Mouse (Mus musculus): ENCODE data around the gene Rex1bd. TPM values are rescaled to one million over a fixed set of nuclear protein-coding genes. Genes with fewer than 3 reads are reported as not detected.
"Not testable (repeated sequence)": the region's sequence is repeated elsewhere in the genome, so short reads cannot be mapped to it uniquely, and the experiment has no call there.

The Rex1bd gene
- total RNA-seq, 2 experiments from 2014 or later: 105 to 109 TPM

DNA sequence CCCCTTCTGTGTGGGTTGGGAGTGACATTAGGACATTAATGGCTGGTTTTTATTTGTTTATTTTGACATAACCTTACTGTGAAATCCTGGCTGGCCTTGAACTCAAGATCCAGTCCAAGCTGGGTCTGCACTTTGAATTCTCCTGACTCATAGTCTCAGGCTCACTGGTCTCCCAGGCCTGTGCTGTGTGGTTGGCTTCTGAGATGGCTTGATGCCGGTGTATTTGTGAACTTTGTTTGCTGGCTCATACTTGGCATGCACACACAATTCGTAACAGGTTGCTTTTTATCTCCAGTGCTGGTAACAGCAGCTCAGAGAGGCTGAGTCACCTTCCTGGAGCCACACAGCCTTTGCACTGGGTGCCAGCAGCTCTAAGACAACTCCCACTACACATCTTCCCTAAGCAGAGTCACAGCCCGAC, 23.2 kb upstream of the Rex1bd start:
- no peak for DNase-seq (ENCODE audit: low spot score in 2 of 2)

DNA sequence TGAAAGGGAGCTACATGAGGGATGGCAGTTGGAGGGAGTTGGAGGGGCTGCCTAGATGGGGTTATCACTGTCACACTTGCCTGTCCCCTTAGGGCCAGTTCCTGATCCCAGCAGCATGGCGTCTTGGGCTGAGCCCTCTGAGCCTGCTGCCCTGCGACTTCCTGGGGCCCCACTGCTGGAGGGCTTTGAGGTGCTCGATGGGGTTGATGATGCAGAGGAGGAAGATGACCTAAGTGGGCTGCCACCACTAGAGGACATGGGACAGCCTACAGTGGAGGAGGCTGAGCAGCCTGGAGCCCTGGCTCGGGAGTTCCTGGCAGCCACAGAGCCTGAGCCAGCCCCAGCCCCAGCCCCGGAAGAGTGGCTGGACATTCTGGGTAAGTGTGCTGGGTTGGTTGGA, 22.7 kb upstream of the Rex1bd start:
- DNase-seq (ENCODE audit: low spot score in 2 of 2): no peak

DNA sequence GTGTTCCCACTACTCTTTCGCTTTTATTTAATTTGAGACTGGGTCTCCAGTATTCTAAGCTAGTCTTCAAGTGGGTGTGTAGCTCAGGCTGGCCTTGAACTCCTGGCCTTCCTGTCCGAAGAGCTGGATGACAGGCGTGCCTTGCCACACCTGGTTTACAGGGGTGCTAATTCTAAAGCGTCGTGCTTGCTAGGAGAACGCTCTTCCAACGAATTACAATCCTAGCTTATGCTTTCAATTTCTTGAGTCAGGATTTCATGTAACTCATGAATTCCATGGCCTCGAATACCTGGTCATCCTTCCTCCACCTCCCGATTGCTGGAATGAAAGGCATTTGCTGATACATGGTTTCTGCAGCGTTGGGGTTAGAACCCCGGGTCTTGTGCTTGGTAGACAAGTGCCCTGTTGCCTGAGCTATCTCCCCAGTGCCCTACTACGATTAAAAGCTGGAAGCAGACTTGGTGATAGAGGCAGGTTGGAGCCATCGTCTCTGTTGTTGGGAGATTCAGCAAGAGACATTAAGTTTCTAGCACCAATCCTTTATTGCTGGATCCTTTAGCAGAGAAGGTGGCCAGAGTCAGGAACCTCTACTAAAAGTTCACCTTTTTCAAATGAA, 21.7 kb upstream of the Rex1bd start:
- DNase-seq (ENCODE audit: low spot score in 2 of 2): no peak

DNA sequence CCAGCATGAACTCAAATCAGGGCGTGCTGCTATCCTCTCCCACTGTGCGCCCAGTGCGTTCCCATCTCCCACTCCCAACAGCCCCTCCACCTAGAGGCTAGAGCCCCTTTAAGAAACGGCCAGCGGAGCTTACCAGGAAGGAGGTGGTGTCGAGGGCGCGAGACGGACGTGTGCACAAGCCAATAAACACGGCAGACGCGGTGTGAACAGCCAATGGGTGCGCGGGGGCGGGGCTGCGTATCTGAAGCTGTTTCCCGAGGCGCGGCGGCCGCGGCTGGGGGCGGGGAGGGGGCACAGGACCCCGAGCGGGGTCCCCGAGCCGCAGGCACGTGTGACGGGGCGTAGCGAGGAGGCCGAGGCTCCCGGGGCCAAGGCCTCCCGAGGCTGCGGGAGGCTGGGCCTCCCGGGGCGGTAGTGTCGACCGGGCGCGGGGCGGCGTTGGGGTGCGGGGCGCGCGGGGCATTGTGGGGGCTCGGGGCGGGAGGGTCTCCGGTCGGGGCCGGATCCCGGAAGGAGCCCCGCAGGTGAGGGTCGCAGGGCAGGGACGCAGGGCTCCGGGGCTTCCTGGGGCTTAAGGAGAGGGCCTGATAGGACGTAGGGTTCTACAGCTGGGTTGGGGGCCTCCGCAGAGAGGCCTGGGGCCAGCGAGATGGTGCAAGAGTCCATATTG, 21.1 kb upstream of the Rex1bd start, which contains the start of the genes Fkbp8 and Kxd1:
TSS of gene Fkbp8 (plus strand) at position 213 of the 670 bp plus-strand sequence.
TSS of gene Kxd1 (minus strand) at position 445 of the 670 bp plus-strand sequence.
- DNase-seq (ENCODE audit: low spot score in 2 of 2): peak; percentile 95 to 99

DNA sequence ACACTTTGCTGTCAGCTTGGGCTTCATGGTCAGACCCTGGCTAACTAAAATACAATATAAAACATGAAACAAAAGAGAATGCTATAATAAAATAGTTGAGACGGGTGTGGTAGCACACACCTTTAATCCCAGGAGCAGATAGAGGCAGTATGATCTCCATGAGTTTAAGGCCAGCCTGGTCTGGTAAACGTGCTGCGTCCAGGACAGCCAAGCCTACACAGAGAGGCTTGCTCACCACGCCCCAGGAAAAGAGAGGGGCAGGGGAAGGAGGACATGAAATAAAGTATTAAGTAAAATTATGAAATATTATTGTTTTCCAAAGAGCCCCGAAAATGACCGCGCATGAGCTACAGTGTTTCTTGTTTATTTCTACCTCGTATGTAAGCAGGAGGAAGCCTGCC, 20.6 kb upstream of the Rex1bd start:
- no peak for DNase-seq (ENCODE audit: low spot score in 2 of 2)

DNA sequence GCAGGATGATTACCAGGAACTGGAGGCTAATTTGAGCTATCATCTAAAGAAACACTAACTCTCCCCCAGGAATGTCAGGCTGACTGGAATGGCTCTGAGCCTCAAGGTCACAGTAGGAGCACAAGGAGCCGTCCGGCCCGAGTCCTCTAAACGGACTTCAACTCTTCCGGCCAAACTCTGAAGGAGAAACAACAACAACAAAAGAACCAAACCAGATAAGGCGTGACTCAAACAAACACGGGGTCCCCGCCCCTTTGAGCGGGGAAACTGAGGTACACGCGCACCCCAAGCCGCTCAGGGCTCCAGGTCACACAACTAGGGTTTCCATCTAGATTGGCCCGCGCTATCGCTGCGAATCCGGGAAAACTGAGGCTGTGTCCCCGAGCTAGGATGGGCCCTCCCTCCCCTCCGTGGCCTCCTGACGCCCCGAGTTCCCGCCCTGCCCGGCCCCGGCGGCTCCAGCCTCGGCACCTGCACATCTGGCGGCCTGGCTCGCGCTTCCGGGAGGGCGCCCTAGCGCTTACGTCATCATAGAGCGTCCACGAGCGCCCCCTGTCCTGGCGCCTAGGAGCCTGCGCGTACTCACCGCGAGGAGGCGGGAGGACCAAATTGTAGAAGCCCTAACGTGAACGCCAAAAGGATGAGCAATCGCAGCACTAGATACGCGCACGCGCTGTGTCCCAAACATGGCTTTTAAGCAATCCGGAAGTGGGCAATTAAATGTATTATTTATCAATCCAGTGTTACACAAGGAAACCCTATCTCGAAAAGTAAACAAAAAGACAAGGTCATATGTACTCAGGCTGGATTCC, 16.2 kb upstream of the Rex1bd start:
- DNase-seq (ENCODE audit: low spot score in 2 of 2): peak; percentile 76 to 90

DNA sequence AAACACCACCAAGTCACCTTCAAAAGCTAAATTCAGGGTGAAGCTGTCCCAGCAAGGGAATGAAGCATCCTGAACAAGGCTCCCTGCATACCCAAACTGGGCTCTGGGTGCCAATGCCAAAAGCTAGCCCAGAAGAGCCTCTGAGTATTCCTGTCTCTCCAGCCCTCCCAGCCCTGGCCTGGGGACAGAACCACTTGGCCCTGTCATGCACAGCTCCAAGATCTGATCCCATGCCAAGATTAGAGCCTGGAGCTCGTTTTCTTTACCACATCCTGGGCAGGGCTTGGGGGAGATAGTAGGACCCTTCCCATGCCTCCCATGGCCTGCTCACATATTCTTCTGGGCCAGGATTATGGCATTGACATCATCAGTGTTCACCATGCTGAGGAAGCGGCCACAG, 13.1 kb upstream of the Rex1bd start:
- DNase-seq (ENCODE audit: low spot score in 2 of 2): no peak

DNA sequence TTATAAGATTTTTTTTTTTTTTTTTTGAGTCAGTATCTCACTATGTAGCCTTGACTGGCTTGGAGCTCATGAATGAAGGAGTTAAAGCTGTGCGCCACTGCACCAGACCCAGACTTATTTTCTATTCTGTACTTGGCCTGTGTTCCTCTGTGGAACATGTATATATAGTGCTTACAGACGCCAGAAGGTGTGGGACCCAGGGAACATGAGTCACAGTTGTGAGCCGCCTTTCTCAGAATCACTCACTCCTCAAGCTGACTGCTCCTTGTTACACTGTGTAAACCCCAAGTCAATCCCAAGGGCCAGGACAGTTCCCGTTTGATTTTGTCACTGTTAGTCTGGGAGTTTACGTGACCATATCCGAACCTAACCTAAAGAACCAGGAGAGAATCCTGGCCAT, 12.5 kb upstream of the Rex1bd start:
- DNase-seq (ENCODE audit: low spot score in 2 of 2): no peak

DNA sequence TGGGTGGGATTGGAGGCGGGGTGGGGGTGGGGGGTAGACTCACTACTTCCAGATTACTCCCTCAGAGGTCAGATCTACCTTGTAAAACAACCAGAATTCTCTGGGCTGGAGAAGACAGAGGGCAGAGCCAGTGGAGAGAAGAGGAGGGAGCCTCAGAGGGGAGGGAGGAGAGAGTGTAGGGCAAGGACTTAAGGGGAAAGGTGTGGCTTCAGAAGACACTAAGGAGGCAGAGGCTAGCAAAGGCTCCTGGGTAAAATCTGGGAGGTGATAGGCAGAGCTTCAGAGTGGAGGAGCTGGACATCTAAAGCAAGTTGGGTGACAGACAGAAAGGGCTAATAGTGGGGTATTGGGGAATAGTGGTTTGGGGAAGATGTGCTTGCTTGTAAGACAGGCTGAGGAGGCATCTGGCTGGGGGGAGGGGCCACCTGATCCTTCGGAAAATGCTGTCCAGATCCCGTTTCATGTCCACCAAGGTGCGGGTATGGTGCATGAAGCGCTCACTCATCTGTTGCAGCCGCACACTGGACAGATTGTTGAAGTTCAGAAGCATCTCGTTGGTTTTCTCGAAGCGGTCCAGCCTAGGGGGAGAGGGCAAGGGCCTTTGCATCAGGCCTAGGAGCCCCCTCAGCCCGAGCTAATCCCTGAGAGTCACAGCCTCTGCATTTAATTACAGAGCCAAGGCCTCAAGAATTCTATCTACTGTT, 11.5 kb upstream of the Rex1bd start:
- no peak for DNase-seq (ENCODE audit: low spot score in 2 of 2)

DNA sequence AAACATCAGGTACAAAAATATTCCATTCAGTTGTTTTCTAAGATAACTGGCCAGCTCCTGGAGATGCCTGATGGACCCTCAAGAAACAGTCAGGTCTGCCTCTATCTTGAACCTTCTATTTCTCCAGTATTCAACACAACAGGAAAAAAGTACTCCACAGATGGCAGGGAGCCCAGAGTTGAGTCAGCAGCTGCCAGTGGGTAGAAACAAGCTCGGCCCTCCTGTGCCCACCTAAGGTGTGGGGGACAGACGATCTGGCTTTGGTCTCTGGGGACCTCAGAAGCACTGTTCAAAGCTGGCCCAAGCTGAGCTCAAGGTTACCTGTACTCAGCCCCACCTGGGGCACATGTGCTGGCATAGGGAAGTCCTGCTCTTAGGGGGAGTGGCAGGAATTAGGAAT, 6.9 kb upstream of the Rex1bd start:
- DNase-seq (ENCODE audit: low spot score in 2 of 2): no peak

DNA sequence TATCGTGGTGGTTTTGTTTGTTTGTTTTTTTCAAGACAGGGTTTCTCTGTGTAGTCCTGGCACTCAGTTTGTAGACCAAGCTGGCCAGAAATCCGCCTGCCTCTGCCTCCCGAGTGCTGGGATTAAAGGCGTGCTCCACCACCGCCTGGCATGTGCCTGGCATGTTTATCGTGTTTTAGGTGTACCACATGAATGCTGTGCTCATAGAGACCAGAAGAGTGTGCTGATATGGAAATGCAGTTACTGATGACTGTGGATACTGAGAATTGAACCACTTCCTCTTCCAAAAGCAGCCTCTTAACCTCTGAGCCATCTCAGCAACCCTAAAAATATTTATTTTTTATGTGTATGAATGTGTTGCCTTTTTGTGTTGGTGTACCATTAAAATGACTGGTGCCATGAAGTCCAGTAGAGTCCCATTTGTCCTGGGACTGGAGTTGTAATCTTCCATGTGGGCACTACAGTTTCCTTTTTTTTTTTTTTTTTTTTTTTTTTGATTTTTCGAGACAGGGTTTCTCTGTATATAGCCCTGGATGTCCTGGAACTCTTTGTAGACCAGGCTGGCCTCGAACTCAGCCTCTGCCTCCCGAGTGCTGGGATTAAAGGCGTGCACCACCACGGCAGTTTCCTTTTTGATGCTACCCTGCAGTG, 5.8 kb upstream of the Rex1bd start:
- DNase-seq (ENCODE audit: low spot score in 2 of 2): no peak

DNA sequence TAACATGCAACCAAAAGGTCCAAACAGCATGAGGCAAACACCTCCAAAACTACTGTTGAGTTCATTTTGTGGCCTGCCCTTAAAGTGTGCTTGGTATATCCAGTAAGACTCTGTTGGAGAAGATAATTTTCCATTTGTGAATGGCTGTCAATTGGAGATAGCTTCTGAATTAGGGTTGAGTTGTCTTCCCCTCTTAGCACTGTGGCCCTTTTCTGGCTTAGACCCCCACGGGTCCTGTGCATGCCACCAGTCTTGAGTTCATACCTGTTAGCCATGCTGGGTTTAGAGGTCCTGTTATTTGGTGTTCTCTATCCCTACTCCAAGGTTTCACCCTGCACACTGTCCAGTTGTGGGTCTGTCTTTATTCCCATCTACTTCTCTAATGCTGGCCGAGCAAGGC, 5.2 kb upstream of the Rex1bd start:
- DNase-seq (ENCODE audit: low spot score in 2 of 2): no peak

DNA sequence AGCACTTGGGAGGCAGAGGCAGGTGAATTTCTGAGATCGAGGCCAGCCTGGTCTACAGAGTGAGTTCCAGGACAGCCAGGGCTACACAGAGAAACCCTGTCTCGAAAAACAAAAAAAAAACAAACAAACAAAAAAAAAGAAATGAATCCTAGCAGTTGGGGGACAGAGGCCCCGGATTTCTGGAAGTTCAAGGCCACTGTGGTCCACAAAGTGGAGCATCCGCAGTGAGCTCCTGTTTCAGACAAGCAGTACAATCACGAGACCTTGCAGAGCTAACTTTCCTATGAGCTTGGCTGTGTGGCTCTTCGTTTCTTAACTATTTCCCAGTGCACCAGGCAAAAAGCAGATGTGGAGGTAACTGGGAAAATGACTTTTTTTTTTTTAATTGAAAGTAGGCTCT, 4.6 kb upstream of the Rex1bd start:
- not testable (repeated sequence) for DNase-seq (ENCODE audit: low spot score in 2 of 2)

DNA sequence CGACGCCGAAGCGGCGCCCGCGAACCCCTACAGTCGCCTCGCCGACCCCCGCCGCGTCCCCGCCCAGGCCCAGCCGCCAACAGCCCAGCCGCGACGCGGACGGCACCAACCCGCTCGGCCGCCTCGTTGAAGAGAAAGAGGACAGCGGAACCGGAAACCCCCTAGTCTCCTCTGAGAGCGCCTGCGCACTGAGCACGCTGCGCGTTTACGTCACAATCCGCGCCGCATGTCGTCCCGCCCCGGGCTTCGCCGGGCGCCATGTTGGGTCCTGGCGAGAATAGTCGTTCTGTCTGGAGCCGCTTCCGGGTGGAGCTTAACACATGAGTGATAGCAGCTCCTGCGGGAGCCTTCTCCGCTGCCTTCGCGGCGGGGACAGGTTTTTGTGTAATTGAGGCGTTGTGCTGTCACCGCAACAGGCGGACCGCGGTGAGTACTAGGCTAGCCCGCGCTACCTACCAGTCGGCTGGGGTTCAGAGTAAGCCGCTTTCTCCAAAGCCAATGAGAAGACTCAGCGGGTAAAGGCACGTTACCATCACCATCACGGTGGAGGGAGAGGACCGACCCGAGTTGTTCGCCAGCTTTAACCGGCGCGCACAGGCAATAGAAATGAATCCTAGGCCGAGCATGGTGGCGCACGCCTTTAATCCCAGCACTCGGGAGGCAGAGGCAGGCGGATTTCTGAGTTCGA, 3.8 kb upstream of the Rex1bd start, which contains the start of gene Uba52:
TSS of gene Uba52 (minus strand) at position 574 of the 688 bp plus-strand sequence.
- DNase-seq (ENCODE audit: low spot score in 2 of 2): peak; percentile 95 to 97

DNA sequence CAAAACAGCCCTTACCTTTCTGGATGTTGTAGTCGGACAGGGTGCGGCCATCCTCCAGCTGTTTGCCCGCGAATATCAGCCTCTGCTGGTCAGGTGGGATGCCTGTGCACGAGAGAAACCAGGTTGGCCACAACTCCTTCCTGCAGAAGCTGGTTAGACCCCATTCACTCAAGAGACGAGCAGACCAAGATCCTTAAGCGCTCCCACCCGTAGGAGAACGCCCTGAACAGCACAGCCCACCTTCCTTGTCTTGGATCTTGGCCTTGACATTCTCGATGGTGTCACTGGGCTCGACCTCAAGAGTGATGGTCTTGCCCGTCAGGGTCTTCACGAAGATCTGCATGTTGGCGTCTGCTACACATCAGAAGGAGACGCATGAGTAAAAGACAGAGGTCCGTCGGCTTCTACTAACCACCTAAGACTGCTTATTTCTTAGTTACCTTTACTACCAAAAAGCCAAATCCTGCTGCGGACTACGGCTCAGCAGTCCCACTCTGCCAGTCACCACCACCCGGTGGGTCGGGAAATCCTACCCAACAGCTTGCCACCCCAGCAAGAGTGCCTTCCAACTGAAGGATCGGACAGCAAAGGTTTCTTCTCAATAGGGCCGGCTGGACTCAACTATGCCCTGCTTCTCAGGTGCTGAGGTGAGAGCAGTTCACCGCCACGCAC, 2.9 kb upstream of the Rex1bd start:
- no peak for DNase-seq (ENCODE audit: low spot score in 2 of 2)

DNA sequence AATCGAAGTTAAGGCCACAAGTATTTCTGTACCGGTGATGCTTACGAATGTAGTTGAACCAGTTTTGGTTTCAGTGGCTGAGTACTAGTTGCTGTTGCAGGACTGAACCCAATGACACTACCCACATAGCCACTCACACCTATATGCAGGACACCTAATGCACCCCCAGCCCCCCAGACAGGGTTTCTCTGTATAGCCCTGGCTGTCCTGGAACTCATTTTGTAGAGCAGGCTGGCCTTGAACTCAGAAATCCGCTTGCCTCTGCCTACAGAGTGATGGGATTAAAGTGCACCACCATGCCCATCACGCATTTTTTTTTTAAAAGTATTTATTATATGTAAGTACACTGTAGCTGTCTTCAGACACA, 458 bp upstream of the Rex1bd start:
- no peak for DNase-seq (ENCODE audit: low spot score in 2 of 2)

DNA sequence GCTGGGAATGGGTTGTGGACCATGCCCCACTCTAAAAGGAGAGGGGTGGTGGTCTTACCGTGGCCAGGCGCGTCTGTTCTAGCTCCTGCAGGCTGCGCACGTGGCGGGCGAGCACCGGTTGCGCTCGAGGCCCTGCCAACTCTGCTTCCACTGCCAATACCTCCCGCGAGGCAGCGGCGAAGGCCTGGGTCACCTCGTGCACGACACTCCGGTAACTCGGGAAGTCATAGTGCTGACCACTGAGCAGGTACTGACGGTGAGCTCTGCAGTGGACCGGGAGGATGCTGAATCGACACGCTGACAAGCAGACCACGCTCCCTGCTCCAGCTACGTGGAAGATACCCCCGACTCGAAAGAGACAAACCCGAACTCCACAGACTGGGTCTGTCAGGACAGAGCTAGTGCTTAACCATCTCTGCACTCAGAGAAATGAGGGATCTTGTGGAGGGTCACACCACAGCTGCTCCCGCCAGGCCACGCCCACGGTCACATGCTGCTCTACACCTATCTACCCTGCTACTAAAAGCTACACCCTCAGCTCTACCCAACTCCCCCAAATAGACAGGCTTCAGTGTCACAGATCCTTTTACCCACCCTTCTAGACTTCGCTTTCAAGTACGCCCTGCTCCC, 739 bp downstream of the Rex1bd start:
- no peak for DNase-seq (ENCODE audit: low spot score in 2 of 2)

DNA sequence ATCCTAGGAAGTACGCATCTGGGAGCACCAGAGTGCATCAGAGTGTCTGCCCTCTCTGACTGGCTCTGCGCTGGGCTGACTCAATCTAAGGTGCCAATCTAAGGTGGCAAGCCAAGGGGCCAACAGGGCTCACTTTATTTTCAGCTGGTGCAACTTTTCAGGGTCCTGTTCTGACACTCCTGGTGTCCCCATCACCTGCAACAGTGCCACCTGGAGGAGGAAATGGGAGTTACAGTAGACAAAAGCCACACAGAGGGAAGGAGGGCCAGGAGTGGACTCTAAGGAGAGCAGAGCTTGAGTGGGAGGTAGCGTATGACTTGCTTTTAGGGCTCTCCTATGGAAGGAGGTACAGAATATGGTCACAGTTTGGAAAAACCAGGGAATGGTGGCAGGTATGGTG, 1.7 kb downstream of the Rex1bd start:
- DNase-seq (ENCODE audit: low spot score in 2 of 2): peak in 1 of 2 experiments; percentile 72

DNA sequence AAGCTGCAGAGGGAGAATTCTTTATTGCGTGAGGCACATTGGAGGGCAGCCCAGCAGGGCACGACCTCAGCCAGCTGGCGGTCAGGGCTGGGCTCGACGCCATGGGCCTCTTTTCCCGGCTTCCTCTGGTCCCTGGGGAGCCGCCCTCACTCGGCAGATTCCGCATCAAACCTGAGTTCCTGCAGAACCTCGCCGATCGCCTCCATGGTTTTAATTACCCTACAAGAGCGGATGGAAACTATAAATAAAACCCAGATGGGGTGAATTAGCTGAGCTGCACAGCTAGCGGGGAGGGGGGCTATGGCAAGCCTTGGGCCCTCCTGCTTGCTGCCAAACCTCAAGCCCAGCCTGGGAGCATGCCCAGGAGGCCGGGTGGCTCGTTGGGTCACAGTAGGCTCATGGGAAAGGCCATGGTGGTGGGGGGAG, 2.2 kb downstream of the Rex1bd start:
- DNase-seq (ENCODE audit: low spot score in 2 of 2): peak in 1 of 2 experiments; percentile 30

All from adrenal gland, postnatal 4 days (tissue).